Mouse (Mus musculus) limb, embryonic 11.5 days (tissue): ENCODE data around the gene Lix1l. TPM values are rescaled to one million over a fixed set of nuclear protein-coding genes. Genes with fewer than 3 reads are reported as not detected.

Experiments
- ATAC-seq: fragments of 200-750 bp; cut with Nextera tagmentation; 2 replicates; pipeline ENCODE4 v1.8.0; 2017; ENCODE audit warnings: low read depth; ENCODE audit not compliant: insufficient number of reproducible peaks, low FRiP score, low TSS enrichment
- DNase-seq: peaks from one replicate; pipeline ENCODE4 v3.0.0-alpha.2; 2015; ENCODE audit warnings: low spot score
- H3K27ac ChIP-seq: fragments of 300-500 bp; sonication (generic); replicated peaks from 2 replicates; pipeline ENCODE4 v1.5.1; 2014; ENCODE audit warnings: low read depth, mild to moderate bottlenecking, low read length
- H3K27me3 ChIP-seq: fragments of 300-500 bp; sonication (generic); 2 replicates; pipeline ENCODE4 v1.6.1; 2014; ENCODE audit warnings: mild to moderate bottlenecking, low read length, mixed read lengths; ENCODE audit not compliant: control insufficient read depth, insufficient read depth
- H3K36me3 ChIP-seq: fragments of 300-500 bp; sonication (generic); 2 replicates; pipeline ENCODE4 v1.6.1; 2014; ENCODE audit warnings: mild to moderate bottlenecking, low read length, moderate library complexity, mixed read lengths; ENCODE audit not compliant: control insufficient read depth, insufficient read depth
- H3K4me1 ChIP-seq: fragments of 300-500 bp; sonication (generic); 2 replicates; pipeline ENCODE4 v1.6.1; 2014; ENCODE audit warnings: low read length, mixed read lengths; ENCODE audit not compliant: control insufficient read depth, insufficient read depth
- H3K4me2 ChIP-seq: fragments of 300-500 bp; sonication (generic); 2 replicates; pipeline ENCODE4 v1.6.1; 2014; ENCODE audit warnings: low read depth, mild to moderate bottlenecking, moderate library complexity; ENCODE audit not compliant: severe bottlenecking
- H3K4me3 ChIP-seq: fragments of 300-500 bp; sonication (generic); 2 replicates; pipeline ENCODE4 v1.5.1; 2014; ENCODE audit warnings: low read depth, low read length
- H3K9ac ChIP-seq: fragments of 300-500 bp; sonication (generic); 2 replicates; pipeline ENCODE4 v1.6.1; 2014; ENCODE audit warnings: mild to moderate bottlenecking, low read length
- H3K9me3 ChIP-seq: fragments of 300-500 bp; sonication (generic); 2 replicates; pipeline ENCODE4 v1.6.1; 2016; ENCODE audit warnings: low read length; ENCODE audit not compliant: control insufficient read depth
- WGBS: fragments of 180-500 bp; shearing (Covaris S2); extraction: QIAGEN DNeasy Blood & Tissue Kit; methylation state at CpG from one replicate; pipeline ENCODE4 v1.1.7; 2014; 5-methylcytosine and 5-hydroxymethylcytosine counted together
- polyA plus RNA-seq: library from polyadenylated mRNA; unstranded; fragments of >200 nt; fragmentation: Nextera tagmentation; extraction: Ambion mirVana; gene quantifications from 2 replicates; pipeline ENCODE4 v1.2.1, GENCODE M21; 2014

Gene Lix1l
- polyA plus RNA-seq, 1 experiment from 2014 or later: 5.7 TPM

DNA sequence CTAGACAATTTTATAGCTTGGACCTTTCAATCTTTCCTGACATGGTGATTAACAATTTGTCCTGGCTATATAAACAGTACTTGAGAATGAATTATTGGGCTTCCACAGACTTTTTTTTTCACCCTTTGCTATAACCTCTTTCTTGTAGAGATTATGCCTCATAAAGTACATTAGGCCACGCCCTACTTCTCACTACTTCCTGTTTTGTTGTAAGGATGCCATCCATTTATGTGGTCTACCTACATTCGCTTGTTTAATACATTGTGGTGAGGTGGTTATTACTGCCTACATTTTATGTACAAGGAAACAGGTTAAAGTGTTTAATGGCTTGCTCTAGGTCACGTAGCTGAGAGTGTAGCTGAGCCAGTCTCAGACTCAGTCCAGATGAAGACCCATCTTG is 74.2 kb downstream of the Lix1l start:
- no peak for DNase-seq
- ATAC-seq: no peak
- Histone ChIP-seq H3K9me3 (no peaks in the 10 kb centered on the region), H3K27ac (no peak overlapping the region), H3K27me3 (peaks cover 2% of the 10 kb centered on the region; the same call in 1 of the 2 replicates), H3K36me3 (no peaks in the 10 kb centered on the region), H3K4me1 (0 out of 2 replicates have a peak, but pooled peaks cover 2% of the 10 kb centered on the region), H3K4me2 (no peak overlapping the region), H3K4me3 (no peak overlapping the region), H3K9ac (no peak overlapping the region)
- 61% methylated on average over 3 of the region's 3 CpGs for WGBS

DNA sequence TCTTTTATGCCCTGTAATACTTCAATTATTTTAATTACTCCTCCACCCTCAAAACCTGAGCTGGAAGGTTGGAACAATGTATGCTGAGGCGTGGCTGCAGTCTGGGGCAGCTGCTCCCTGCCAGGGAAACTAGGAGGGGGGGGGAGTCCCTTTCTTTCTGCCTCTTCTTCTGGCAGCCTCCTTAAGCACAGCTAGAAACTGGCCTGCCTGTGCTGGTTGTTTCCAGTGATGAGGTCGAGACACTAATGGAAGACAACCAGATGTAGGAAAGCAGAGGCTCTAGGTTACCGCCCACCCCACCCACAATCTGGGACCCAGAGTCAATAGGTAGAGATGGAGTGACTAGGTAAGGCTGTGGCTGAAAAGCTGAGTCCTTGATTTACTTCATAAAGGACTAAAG is 74.7 kb downstream of the Lix1l start:
- Histone ChIP-seq H3K4me1 (no peaks in the 10 kb centered on the region), H3K4me3 (no peak overlapping the region), H3K36me3 (no peaks in the 10 kb centered on the region), H3K27ac (no peak overlapping the region), H3K27me3 (peaks cover 6% of the 10 kb centered on the region; the same call in 1 of the 2 replicates), H3K4me2 (no peak overlapping the region), H3K9ac (no peak overlapping the region), H3K9me3 (no peaks in the 10 kb centered on the region)
- 41% methylated on average over 3 of the region's 3 CpGs for whole genome bisulfite sequencing
- no peak for ATAC-seq
- DNase-seq: no peak

Other genes starting within 250 kb of the Lix1l start
- not detected in 2 replicates for gene BC107364, start 148.8 kb upstream of the Lix1l start, polyA plus RNA-seq
- gene Hfe2, start 76.0 kb upstream of the Lix1l start, polyA plus RNA-seq: 1.7 and 1.8 TPM in 2 replicates
- 54.4 and 57.9 TPM in 2 replicates for gene Txnip, start 43.2 kb upstream of the Lix1l start, polyA plus RNA-seq
- 0.69 and 1.0 TPM in 2 replicates for gene Gm16253, start 24.2 kb upstream of the Lix1l start, polyA plus RNA-seq
- gene Polr3gl, start 7.0 kb upstream of the Lix1l start, polyA plus RNA-seq: 18.8 and 22.8 TPM in 2 replicates
- 1.5 and 1.7 TPM in 2 replicates for gene Ankrd34a, start 4.5 kb upstream of the Lix1l start, polyA plus RNA-seq
- 240 and 241 TPM in 2 replicates for gene Rbm8a, start 28.8 kb downstream of the Lix1l start, polyA plus RNA-seq
- 48.4 and 49.2 TPM in 2 replicates for gene Pex11b, start 34.2 kb downstream of the Lix1l start, polyA plus RNA-seq
- gene Gm42957, start 34.3 kb downstream of the Lix1l start, polyA plus RNA-seq: 0.11 and 0.34 TPM in 2 replicates
- 0.92 and 0.96 TPM in 2 replicates for gene Itga10, start 44.4 kb downstream of the Lix1l start, polyA plus RNA-seq
- gene Ankrd35, start 69.0 kb downstream of the Lix1l start, polyA plus RNA-seq: 0.31 and 0.45 TPM in 2 replicates
- gene Pias3, start 95.2 kb downstream of the Lix1l start, polyA plus RNA-seq: 41.4 and 42.8 TPM in 2 replicates
- 8.9 and 10.8 TPM in 2 replicates for gene Nudt17, start 107.4 kb downstream of the Lix1l start, polyA plus RNA-seq
- gene Polr3c, start 126.5 kb downstream of the Lix1l start, polyA plus RNA-seq: 38.1 and 42.8 TPM in 2 replicates
- 70.0 and 70.7 TPM in 2 replicates for gene Rnf115, start 126.5 kb downstream of the Lix1l start, polyA plus RNA-seq
- not detected in 2 replicates for gene Pdzk1, start 228.1 kb downstream of the Lix1l start, polyA plus RNA-seq
- gene Cd160, start 228.2 kb downstream of the Lix1l start, polyA plus RNA-seq: 0.20 and 0.21 TPM in 2 replicates